Mouse (Mus musculus) myocyte (in vitro differentiated cells): ENCODE measurements around the gene Slc25a48.

Experiments
- MAX ChIP-seq: IDR thresholded peaks from one replicate; pipeline ENCODE4 v1.6.1; 2011; ENCODE audit warnings: low read depth, mild to moderate bottlenecking, control low read depth
- MYOG ChIP-seq, 3 experiments: IDR thresholded peaks; one replicate each; pipeline ENCODE4 v1.6.1; 2011; ENCODE audit warnings: control low read depth in 2 of 3, low read depth in 2 of 3, mild to moderate bottlenecking in 2 of 3; ENCODE audit not compliant: insufficient read length in 2 of 3, control insufficient read depth in 1 of 3, insufficient read depth in 1 of 3
- POLR2A ChIP-seq: IDR thresholded peaks from one replicate; pipeline ENCODE4 v1.6.1; 2011; ENCODE audit warnings: low read depth, mild to moderate bottlenecking, control low read depth, moderate library complexity; ENCODE audit not compliant: insufficient read length
- POLR2AphosphoS2 ChIP-seq: IDR thresholded peaks from one replicate; pipeline ENCODE4 v1.6.1; 2011; ENCODE audit warnings: low read depth, control low read depth; ENCODE audit not compliant: insufficient read length
- SRF ChIP-seq: IDR thresholded peaks from one replicate; pipeline ENCODE4 v1.6.1; 2011; ENCODE audit warnings: low read depth; ENCODE audit not compliant: control insufficient read depth, insufficient read length
- TCF12 ChIP-seq: IDR thresholded peaks from one replicate; pipeline ENCODE4 v1.6.1; 2011; ENCODE audit warnings: mild to moderate bottlenecking, control low read depth; ENCODE audit not compliant: poor library complexity, insufficient read depth, severe bottlenecking
- USF1 ChIP-seq: IDR thresholded peaks from one replicate; pipeline ENCODE4 v1.6.1; 2011; ENCODE audit warnings: low read depth, mild to moderate bottlenecking, control low read depth, moderate library complexity

DNA sequence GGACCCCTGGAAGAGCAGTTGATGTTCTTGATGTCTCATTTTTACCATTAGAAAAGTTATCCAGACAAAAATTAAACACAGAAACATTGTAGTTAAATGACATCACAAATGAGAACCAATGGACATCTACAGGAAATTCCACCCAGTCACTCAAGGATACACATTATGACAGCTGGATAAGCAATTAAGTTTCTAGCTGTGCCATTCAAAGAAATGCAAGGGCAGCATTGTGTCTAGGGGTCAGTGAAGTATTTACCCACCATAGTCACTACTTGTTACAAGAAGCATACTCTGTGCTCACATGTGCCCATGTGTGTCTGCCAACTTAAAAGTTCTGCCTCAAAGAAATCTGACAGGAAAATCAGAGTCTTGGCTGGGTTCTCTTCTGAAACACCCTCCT, 75.4 kb downstream of the Slc25a48 start:
- TF ChIP-seq POLR2A (no peak), MAX (no peak), SRF (no peak), MYOG (IDR thresholded peaks at IDR 0.05; ENCODE audit: control insufficient read depth in 1 of 3, insufficient read depth in 1 of 3, insufficient read length in 2 of 3, low read depth in 2 of 3) (no peak), TCF12 (no peak), USF1 (no peak), POLR2AphosphoS2 (no peak)
